Mouse (Mus musculus) urinary bladder, postnatal 36 days (tissue): ENCODE results near the gene Zfp426.

Source experiments
- DNase-seq, 2 experiments: peaks; one replicate each; pipeline ENCODE4 v3.0.0; 2022; ENCODE audit warnings: low spot score in 2 of 2, mixed read lengths in 1 of 2

Gene Zfp426

DNA sequence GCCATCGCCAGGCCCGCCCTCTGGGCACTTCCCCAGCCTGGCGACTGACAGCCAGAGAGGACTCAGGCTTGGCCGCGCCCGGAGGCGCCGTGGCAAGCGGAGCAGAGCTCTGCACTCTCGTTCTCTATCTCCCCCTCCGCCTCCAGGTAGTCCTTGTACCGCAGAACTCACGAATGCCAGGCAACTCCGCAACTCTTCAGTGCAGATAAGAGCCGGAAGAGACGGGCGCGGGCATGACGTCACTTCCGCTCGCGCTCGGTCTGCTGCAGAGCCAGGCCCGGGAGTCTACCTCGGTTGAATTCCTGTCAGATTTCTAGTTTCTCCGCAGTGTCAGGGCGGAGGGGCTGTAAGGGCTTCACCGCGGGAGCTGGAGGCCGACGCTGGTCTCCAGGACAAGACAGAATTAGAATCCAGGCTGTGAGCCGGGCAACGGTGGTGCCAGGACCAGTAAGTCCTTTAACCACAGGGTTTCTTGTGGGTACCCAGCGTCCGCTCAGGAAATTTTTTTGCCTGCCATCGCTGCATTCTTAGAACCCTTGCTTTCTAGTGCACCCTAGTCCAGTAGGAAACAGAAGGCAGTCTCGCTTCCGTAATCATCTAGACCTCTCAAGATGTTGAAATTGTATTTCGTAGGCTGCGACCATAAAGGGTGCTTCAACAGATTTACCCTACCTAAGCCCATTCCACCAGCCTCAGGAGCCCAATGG is at the start of gene Zfp426:
Gene Zfp426 (minus strand): TSS at position 220 of the 707 bp plus-strand sequence.
- peak; percentile 81 to 83 for DNase-seq

DNA sequence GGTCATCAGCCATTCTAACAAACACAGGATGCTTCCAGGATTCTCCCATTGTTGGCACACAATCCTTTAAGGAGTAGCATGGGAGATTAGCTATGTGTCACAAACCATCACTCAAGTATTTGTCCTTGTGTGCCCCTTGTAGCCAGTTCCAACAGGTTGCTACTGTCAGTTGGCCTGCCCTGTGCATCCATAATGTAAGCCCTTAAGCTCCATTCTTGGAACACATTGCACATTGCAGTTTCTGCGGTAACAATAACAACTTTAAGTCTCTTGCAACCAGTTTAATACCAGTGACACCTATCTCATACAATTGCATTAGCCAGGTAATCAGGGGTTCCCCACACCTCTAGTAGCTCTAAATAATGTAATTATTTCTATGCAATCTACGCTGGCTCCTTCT is 44.1 kb upstream of the Zfp426 start:
- DNase-seq, result no peak

DNA sequence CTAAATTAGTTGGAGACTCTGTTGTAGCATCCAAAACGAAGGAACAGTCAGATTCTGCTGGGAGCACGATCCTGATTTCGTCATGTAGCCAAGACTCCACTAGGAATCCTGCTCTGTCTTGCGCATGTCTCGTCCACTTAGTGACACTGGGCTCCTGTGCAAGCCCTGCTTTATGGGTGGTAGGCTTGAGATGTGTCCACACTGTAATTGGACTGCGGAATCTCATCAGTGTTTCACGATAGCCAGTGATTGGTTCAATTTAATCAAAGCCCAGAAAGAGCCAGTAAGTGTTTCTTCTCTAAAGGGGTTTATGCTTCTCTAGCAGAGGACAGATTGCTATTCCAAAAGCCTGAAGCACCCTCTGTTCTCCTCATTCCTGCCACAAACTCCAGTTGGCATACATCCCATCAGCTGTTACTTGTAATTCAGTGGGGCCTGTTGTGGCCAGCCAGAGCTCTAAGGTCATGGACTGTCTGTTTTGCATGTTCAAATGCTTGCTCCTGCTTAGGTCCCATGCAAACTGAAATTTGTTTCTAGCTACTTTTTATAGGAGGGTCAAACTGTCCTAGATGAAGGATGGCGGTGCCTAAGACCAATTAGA is 41.9 kb upstream of the Zfp426 start:
- DNase-seq, result no peak

DNA sequence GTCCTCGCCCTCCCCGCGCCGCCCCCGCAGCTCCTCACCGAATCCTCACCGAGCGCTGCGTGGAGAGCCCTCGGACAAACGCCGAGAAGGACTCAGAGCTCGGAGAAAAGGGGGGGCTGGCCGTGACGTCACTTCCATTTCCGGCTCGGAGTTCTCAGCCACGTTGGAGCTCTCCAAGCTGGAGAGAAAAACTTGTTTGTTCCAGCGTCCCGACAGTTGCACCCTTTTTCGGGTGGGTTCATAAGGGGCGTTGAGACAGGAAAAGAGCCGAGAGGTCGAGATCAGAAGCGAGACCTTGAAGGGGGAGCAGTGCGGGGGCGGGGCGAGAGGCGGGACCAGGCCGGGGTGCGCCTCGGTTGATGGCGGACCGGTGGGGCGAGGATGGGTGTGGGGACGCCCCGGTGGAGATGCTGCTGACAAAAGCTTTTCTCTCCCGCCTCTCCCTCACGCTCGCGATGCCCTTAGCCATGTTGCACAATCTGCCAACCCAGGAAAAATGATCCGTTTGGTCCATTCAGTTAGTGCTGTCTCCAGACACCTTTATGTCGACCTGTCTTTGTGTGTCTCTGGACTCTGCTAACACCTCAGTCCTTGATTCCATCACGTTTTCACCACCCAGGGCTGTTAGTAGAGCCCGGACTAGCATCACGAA is 28.9 kb upstream of the Zfp426 start, which contains the start of gene Zfp266:
Gene Zfp266 (minus strand): TSS at position 112 of the 652 bp plus-strand sequence.
- DNase-seq, result peak; percentile 89 to 90

DNA sequence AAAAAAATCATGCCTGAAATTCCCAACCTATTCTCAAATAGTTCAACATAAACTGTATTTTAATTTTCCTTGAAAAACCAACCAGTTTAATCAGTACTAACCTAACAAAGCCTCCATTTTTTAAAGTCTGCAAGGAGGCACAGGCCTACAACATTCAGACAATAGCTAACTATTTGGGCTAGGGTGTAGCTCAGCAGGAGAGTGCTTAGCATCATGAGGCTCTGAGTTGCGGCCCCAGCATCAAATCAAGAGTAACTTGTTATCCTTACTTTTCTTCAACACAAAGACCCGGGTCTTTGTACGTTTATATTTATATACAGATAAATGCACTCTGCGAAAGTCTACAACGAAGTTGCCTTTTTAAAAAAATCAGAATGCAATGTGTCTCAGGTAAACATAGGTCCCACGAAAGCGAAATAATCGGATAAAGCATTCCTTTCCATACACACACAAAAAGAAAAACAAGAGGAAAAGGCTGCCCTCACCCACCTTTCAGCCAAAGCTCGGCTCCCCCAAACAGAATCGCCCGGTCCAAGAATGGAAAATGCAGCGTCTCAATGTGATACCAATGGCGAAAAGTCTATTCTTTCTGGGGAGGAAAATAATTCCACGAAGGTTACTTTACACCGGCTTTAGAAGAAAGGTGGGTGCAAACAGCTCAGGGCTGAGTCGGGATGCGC is 28.1 kb upstream of the Zfp426 start:
- no peak for DNase-seq

DNA sequence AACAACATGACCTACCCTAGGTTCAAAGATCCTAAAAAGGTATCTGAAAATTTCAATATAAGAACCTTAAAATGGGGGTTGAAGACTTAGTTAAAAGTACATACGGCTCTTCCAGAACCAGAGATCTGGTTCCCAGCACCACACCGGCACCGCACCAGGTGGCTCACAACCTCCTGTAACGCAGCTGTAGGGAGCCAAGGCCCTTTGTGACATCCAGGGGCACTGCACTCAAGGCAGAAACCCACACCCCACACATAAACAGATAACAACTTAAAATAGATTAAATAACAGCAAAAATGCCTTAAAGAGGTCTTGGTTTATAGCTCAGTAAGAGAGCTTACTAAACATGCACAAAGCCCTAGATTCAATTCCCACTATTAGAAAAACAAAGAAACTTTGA is 27.4 kb upstream of the Zfp426 start:
- no peak for DNase-seq

DNA sequence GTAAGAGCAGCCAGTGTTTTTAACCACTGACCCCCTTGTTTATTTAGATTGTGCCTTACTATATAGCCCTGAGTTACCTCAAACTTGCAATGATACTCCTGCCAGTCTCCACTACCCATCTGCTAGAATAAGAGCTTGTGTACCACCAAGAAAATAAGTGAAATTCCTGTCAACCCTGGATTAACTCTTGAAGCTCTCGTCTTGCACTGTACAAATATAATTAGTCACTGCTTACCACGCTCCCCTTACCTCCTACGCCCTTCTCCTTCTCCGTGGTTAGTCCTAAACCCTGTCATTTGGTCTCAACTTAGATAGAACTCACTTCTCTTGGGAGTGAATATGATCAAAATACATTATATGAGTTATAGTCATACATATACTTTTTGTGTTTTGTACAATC is 26.2 kb upstream of the Zfp426 start:
- no peak for DNase-seq

DNA sequence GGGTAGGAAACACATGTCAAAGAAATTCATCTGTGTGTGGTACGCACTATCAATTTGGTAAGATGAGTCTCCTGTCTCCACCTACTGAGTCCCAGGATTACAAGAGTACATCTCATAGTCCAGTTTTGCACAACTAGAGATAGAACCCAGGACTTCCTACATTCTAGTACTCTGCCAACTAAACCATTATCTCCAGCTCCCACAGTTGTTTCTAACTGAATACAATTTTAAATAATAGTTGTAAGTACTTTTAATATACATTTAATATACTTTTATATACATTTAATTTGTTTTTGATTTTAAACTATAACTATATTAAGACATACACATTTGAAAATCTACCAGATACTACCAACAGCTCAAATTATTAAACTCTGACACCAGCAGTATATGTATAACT is 25.2 kb upstream of the Zfp426 start:
- DNase-seq, result no peak

DNA sequence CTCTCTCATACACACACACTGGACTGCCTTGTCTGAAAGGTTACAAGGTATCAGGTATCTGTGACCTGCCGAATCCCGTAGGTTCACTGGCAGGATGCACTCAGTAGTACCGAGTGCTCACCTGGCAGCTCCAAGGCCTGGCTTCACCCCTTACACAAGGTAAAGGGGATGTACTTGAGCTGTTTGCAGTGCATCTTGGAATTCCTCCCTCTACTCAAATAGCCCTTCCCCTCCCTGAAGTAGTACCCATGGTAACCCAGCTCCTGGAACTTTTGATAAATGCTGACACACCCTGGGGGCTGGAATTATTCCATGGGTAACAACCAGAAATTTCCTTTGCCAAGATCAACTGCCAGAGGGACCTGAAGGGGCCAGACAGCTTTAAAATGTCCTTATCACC is 21.5 kb upstream of the Zfp426 start:
- no peak for DNase-seq

DNA sequence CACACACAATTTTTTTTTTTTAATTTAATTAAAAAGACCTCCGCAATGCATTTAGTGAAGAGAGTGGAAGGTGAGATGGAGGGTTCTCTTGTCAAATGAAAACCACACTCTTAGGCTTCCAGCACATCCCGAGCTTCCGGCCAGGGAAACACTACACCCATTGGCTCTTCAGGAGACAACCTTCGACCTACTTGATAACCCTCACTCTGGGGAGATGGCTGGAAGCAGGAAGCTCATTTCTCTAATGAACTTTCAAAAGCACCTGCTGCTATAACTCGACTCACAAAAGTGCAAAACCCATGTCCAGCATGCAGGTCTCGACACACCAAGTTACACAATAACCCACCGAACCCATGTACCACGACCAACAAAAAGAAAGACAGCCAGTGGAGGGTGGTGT is 20.2 kb upstream of the Zfp426 start:
- no peak for DNase-seq

DNA sequence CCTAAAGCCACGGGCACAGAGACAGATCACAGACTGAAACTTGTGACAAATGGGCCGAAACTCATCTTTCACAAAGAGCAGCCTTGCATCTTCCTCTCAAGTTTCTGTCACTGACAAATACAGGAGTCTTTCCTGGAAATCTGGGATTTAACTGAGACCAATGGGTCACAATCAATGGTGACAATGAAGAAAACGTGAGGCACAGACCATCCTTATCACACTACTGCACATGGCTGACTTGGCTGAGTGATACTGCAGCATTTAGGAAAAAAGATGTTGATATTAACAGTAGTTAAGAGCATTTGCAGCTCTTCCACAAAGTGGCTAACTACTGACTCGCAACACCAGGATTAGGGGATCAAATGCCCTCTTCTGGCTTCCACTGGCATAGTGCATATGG is 19.1 kb upstream of the Zfp426 start:
- no peak for DNase-seq

DNA sequence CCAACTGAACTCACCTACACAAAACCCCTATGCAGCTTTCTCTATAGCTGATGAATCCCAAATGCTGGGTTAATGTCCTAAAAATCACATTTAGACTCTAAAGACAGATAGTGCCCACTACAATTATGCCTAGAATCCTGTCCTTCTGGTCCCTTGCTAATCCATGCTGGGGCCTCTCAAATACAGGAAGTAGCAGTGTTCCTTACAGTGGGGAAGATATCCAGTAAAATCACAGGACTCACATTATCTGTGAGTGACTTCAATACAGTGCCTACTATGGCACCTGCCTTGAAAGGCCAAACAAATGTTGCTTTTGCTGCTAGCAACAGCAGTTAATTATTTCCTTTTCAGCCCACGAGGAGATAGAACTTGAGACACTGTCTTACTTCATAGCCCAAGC is 17.8 kb upstream of the Zfp426 start:
- no peak for DNase-seq

DNA sequence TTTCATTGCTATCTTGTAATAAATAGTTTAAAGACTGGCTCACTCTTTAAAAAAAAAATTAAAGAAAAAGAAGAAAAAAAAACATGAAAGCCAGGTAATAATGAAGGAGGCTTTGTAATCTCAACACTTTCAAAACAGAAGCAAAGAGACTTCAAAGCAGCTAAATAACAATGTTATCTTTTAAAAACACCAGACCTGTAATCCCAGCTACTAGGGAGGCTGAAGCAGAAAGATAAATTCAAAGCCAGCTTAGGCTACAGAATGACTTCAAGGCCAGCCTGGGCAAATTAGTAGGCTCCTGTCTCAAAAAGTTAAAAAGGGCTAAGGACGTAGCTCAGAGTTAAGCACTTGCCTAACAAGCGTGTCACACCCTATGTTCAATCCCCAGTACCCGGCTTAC is 17.1 kb upstream of the Zfp426 start:
- no peak for DNase-seq

DNA sequence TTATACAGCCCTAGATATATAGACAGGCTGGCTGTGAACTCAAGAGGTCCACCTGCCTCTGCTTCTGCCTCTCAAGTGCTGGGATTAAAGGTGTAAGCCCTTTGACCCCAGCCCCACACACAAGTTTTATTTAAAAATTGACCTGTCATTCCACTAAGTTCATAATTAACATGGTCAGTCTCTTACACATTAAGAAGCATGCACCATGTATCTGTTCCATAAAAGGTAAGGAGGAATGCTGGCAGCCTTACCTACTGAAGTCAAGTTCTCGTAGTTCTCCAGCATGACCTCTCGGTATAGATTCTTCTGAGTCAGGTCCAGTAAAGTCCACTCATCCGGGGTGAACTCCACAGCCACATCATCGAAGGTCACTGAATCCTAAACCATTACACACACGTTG is 12.3 kb upstream of the Zfp426 start:
- no peak for DNase-seq

DNA sequence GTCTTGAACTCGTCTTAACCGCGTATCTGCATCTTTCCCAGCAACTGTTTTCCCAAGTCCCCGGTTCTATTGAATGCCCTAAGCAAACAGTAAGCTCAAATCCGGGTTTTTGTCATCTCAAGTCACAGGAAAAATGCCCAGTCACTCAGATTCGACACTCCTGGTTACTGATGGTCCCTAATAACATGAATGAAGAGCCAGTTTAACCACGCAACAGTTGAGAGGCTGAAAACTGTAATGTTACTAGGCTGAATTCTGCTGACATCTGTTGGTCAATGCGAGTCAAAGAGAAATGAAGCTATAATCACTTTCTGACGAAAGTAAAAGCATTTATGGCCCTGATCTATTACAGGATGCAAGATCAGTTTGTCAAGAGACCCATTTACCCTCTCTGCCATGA is 735 bp upstream of the Zfp426 start:
- peak in 1 of 2 experiments; percentile 5 for DNase-seq

DNA sequence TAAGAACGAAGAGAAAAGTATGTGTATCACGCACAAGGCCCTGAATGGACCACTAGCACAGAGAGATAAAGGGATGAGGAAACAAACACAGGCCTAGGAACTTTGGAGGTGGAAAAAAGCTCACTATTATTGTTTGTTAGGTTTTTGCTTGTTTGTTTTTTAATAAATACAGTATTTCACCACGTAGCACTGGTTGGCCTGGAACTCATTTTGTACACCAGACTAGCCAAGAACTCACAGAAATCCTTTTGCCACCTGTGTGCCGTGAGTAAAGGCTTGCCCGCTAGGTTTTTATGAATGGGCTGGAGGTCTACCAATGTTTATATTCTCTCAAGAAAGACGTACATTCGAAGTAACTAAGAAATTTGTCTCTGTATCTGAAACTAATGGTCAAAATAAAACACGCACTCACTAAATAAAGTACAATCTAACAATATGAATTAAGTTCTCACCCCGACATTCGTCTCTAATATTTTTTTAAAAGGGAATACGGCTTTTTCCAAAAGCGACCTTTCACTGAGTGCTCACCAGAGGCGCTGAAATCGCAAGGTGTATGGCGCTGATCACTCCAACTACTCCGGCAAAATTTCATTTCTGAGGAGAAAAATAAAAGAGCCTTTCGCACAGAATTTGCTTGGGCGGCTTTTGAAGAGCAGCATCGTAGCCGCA is 554 bp downstream of the Zfp426 start:
- DNase-seq, result no peak

DNA sequence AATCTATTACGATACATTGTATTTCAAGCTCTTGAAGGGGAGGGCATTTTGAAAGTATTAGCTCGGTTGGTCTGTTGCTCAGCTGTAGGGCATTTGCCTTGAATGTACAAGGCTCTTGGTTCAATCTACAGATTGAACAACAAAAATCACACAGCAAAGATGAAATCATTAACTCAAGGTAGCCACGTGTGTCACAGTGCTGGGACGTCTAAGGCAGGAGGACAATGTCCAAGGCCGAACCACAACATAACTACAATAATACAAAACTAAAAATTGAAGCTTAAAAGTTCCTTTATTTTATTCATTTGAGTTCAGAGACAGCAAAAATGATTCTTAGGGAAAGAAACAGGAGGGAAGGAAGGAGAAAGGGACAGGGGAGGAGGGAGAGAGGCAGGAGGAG is 3.0 kb downstream of the Zfp426 start:
- DNase-seq, result no peak

DNA sequence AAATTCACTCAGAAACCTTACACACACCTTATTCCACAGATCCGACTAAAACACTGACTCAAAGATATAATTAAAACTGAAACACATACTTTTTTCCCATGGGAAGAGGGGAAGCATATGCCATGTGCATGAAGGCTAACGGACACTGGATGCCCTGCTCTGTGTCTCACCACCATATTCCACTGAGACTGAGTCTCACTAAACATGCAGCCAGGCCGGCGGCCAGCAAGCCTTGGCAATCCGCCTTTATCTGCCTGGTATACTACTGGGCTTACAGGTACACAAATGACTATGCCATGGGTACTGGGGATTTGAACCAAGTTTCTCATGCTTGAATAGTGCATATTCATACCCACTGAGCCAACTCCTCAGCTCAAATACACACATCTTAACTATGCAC is 13.2 kb downstream of the Zfp426 start:
- DNase-seq, result no peak

DNA sequence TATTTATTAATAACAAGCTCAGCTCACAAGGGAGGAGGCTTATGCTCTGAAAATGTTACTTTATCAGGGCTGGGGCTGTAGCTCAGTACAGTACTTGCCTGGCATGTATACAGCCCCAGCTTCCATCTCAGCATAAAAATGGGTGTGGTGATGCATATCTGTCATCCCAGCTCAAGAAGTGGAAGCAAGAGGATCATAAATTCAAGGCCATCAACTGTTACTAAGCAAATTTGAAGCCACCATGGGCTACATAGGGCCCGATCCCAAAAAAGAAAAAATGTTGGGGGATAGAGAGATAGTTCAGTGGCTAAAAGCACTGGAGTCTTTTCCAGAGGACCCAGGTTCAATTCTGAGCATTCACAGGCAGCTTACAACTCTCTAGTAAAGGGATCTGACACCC is 15.9 kb downstream of the Zfp426 start:
- DNase-seq, result no peak

DNA sequence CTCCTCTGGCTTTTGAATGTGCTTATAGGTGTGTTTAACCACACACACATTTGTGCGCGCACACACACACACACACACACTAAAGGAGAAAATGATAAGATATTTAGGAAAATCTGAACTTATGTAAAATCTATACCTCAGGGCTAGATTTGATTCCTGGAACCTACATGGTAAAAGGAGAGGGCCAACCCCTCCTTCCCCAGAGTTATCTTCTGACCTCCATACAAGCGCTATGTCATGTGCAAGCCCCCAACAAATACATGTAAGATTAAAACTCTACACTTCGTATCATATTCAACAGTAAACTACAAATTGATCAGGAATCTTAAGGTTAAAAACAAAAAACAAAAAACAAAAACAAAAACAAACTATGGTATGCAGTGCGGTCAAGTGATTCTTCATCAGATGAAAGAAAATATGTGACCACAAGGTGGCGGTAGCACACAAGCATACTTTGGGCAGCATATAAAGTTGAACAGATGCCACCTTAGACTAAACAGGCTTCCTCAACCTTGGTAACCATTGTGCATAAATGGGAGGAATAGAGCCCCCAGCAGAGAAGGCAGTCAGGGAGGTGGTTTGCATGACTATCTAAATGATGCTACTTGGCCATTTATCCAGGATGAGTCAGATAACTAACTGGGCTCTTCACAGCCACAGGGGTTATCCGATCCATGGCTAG is 25.6 kb downstream of the Zfp426 start:
- peak; percentile 32 to 39 for DNase-seq
